Mouse (Mus musculus): ENCODE results near the gene Galc. TPM values are rescaled to one million over a fixed set of nuclear protein-coding genes. Genes with fewer than 3 reads are reported as not detected.
"Not testable (repeated sequence)": the region's sequence is repeated elsewhere in the genome, so short reads cannot be mapped to it uniquely, and the experiment has no call there.

The Galc gene
- polyA plus RNA-seq, 1 experiment: 29.2 TPM

GRCm38 (mm10) chr12:98259518-98259852, 226 bp upstream of the Galc start:
- Histone ChIP-seq H3K27ac (ENCODE audit: insufficient read depth, low read length) (no peak overlapping the region), H3K4me1 (ENCODE audit: control insufficient read depth, insufficient read depth, low read length) (peaks cover 2% of the 10 kb centered on the region; the same call in 1 of the 2 replicates), H3K4me3 (ENCODE audit: insufficient read depth, low read length) (peak overlapping the region; percentile 83)
- TF ChIP-seq CTCF (IDR thresholded peaks at IDR 0.05; ENCODE audit: extremely low read depth, insufficient read depth, low read length) (no peak), POLR2A (IDR thresholded peaks at IDR 0.05; ENCODE audit: extremely low read depth, insufficient read depth, low read length) (no peak)

- Histone ChIP-seq H3K27ac (ENCODE audit: insufficient read depth, low read length) (peak overlapping the region; percentile 91; the same call in 1 of the 2 replicates), H3K4me1 (ENCODE audit: control insufficient read depth, insufficient read depth, low read length) (peaks cover 2% of the 10 kb centered on the region; the same call in 1 of the 2 replicates), H3K4me3 (ENCODE audit: insufficient read depth, low read length) (peak overlapping the region; percentile 83)
- TF ChIP-seq POLR2A (IDR thresholded peaks at IDR 0.05; ENCODE audit: extremely low read depth, insufficient read depth, low read length) (no peak), CTCF (IDR thresholded peaks at IDR 0.05; ENCODE audit: extremely low read depth, insufficient read depth, low read length) (no peak)
These were observed 851 bp downstream of the Galc start for GRCm38 (mm10) chr12:98258371-98258844.

DNA sequence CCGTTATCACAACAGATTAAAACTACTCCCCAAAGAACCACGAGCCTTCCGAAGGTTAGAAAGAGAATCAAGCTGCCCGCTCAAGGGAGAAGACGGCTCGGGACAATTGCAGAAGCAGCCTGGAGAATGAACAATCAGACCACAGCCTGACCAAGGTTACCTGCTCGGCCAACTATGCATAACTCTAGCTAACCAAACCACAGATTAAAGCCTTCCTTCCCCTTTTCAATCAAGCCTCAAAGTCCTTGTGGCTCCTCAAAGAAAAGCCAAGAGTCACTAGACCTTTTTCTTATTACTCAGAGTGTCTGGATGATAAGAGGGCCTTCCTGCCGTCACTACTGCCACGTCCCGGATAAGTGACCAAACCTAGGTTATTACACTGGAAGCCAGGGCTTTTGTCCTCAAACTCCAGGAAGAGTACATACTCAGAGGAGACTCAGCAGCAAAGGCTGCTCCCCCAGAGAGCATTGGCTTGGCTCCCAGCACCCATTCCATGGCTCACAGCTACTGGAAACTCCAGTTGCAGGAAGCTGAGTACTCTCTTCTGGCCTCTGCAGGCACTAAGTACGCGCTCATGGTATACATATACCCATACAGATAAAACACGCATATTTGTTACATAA, 3.8 kb downstream of the Galc start:
- Histone ChIP-seq H3K27ac (ENCODE audit: insufficient read depth, low read length) (no peak overlapping the region), H3K4me1 (ENCODE audit: control insufficient read depth, insufficient read depth, low read length) (peaks cover 2% of the 10 kb centered on the region; the same call in 1 of the 2 replicates), H3K4me3 (ENCODE audit: insufficient read depth, low read length) (no peak overlapping the region)
- no peak for TF ChIP-seq CTCF (IDR thresholded peaks at IDR 0.05; ENCODE audit: extremely low read depth, insufficient read depth, low read length)
- no peak for TF ChIP-seq POLR2A (IDR thresholded peaks at IDR 0.05; ENCODE audit: extremely low read depth, insufficient read depth, low read length)

DNA sequence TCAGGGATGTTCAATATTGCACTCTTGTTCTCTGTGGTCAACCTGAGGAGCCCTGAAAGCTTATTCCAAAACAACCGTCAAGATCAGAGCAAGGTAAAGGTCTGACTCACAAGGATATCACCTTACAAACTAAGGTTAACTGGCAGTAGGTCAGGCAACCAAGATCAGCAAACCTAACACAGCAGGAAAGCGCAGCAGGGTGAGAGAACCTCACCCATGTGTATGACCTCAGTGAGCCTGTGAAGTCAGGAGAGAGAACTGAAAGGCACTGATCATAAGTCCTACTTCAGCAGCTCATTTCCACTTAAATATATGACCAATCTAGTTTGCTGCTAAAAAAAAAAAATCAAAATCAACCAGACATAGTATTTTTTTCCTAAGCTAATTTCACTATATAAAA, 6.8 kb downstream of the Galc start:
- TF ChIP-seq CTCF (IDR thresholded peaks at IDR 0.05; ENCODE audit: extremely low read depth, insufficient read depth, low read length): no peak
- H3K27ac ChIP-seq (ENCODE audit: insufficient read depth, low read length): no peak overlapping the region
- no peaks in the 10 kb centered on the region; the same call in 1 of the 2 replicates for H3K4me1 ChIP-seq (ENCODE audit: control insufficient read depth, insufficient read depth, low read length)
- H3K4me3 ChIP-seq (ENCODE audit: insufficient read depth, low read length): no peak overlapping the region

- Histone ChIP-seq H3K27ac (ENCODE audit: insufficient read depth, low read length) (no peak overlapping the region), H3K4me1 (ENCODE audit: control insufficient read depth, insufficient read depth, low read length) (no peaks in the 10 kb centered on the region; the same call in 1 of the 2 replicates), H3K4me3 (ENCODE audit: insufficient read depth, low read length) (no peak overlapping the region)
- no peak for TF ChIP-seq POLR2A (IDR thresholded peaks at IDR 0.05; ENCODE audit: extremely low read depth, insufficient read depth, low read length)
- no peak for TF ChIP-seq CTCF (IDR thresholded peaks at IDR 0.05; ENCODE audit: extremely low read depth, insufficient read depth, low read length)
These were observed 8.9 kb downstream of the Galc start for GRCm38 (mm10) chr12:98250327-98250726.

- Histone ChIP-seq H3K4me1 (ENCODE audit: control insufficient read depth, insufficient read depth, low read length) (no peaks in the 10 kb centered on the region; the same call in 1 of the 2 replicates), H3K27ac (ENCODE audit: insufficient read depth, low read length) (no peak overlapping the region), H3K4me3 (ENCODE audit: insufficient read depth, low read length) (no peak overlapping the region)
- TF ChIP-seq CTCF (IDR thresholded peaks at IDR 0.05; ENCODE audit: extremely low read depth, insufficient read depth, low read length): no peak
- TF ChIP-seq POLR2A (IDR thresholded peaks at IDR 0.05; ENCODE audit: extremely low read depth, insufficient read depth, low read length): no peak
These were observed 9.6 kb downstream of the Galc start for GRCm38 (mm10) chr12:98249671-98250070.

DNA sequence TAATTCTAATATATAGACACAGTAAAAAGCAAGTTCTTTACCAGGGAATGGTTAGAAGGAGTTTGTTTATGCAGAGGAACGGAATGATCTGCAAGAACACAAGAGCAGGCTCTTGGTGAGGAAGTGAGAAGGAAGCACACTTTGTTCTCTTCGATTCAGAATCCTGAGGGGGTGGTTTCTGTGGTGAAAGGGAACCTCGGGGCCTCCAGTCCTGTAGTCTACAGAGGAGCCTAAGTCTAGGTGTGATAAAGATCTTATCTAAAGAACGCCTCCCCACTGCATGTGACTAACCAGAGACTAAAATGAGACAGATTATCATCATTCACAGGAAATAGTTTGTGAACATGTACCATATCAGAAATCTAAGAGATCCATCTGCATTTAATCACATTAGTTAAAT, 12.4 kb downstream of the Galc start:
- H3K27ac ChIP-seq (ENCODE audit: insufficient read depth, low read length): no peak overlapping the region
- TF ChIP-seq CTCF (IDR thresholded peaks at IDR 0.05; ENCODE audit: extremely low read depth, insufficient read depth, low read length) (no peak), POLR2A (IDR thresholded peaks at IDR 0.05; ENCODE audit: extremely low read depth, insufficient read depth, low read length) (no peak)
- no peak overlapping the region for H3K4me3 ChIP-seq (ENCODE audit: insufficient read depth, low read length)
- no peaks in the 10 kb centered on the region; the same call in 1 of the 2 replicates for H3K4me1 ChIP-seq (ENCODE audit: control insufficient read depth, insufficient read depth, low read length)

- Histone ChIP-seq H3K4me1 (ENCODE audit: control insufficient read depth, insufficient read depth, low read length) (no peaks in the 10 kb centered on the region; the same call in 1 of the 2 replicates), H3K27ac (ENCODE audit: insufficient read depth, low read length) (no peak overlapping the region), H3K4me3 (ENCODE audit: insufficient read depth, low read length) (no peak overlapping the region)
- no peak for TF ChIP-seq CTCF (IDR thresholded peaks at IDR 0.05; ENCODE audit: extremely low read depth, insufficient read depth, low read length)
- no peak for TF ChIP-seq POLR2A (IDR thresholded peaks at IDR 0.05; ENCODE audit: extremely low read depth, insufficient read depth, low read length)
These were observed 14.4 kb downstream of the Galc start for GRCm38 (mm10) chr12:98244865-98245264.

GRCm38 (mm10) chr12:98244161-98244560, 15.1 kb downstream of the Galc start:
- H3K27ac ChIP-seq (ENCODE audit: insufficient read depth, low read length): no peak overlapping the region
- TF ChIP-seq POLR2A (IDR thresholded peaks at IDR 0.05; ENCODE audit: extremely low read depth, insufficient read depth, low read length) (no peak), CTCF (IDR thresholded peaks at IDR 0.05; ENCODE audit: extremely low read depth, insufficient read depth, low read length) (no peak)

GRCm38 (mm10) chr12:98238478-98238877, 20.8 kb downstream of the Galc start:
- H3K27ac ChIP-seq (ENCODE audit: insufficient read depth, low read length); H3K4me1 ChIP-seq (ENCODE audit: control insufficient read depth, insufficient read depth, low read length): not testable (repeated sequence)

More at GRCm38 (mm10) chr12:98244161-98244560, 15.1 kb downstream of the Galc start:
- Histone ChIP-seq H3K4me1 (ENCODE audit: control insufficient read depth, insufficient read depth, low read length) (no peaks in the 10 kb centered on the region; the same call in 1 of the 2 replicates), H3K4me3 (ENCODE audit: insufficient read depth, low read length) (no peak overlapping the region)

More at GRCm38 (mm10) chr12:98238478-98238877, 20.8 kb downstream of the Galc start:
- not testable (repeated sequence) for H3K4me3 ChIP-seq (ENCODE audit: insufficient read depth, low read length)

Data from cortical plate, adult 2 months (tissue).